Comparison of ENCODE assay signal across 14 mouse cellular contexts in genomic region chr4:141715027-141715426, GRCm38 (mm10). TPM values are rescaled to one million over a fixed set of nuclear protein-coding genes. Genes with fewer than 3 reads are reported as not detected.
DNase-seq lines count a peak whose midpoint lies in the region; ATAC-seq and TF ChIP-seq lines count a peak whose summit lies in the region.
"Had no signal": no experiment of that assay in that cellular context is flagged by ENCODE, and none has a peak within 500 bp of the region (broad histone marks: within the 10 kb centered on the region; RNA-seq: fewer than 3 reads in every experiment).

No protein-coding gene starts in this region.

- no peaks in the 10 kb centered on the region for H3K9me3 ChIP-seq in heart, embryonic 13.5 days
- H3K9me3 ChIP-seq in midbrain, postnatal 0 days (ENCODE audit: low read length), result no peaks in the 10 kb centered on the region
- H3K9me3 ChIP-seq in midbrain, embryonic 15.5 days, result no peaks in the 10 kb centered on the region
- no peaks in the 10 kb centered on the region for H3K9me3 ChIP-seq in limb, embryonic 12.5 days
- H3K9me3 ChIP-seq in stomach, postnatal 0 days (ENCODE audit: control insufficient read depth, low read length), result no peaks in the 10 kb centered on the region
- H3K9me3 ChIP-seq: neural tube, embryonic 13.5 days had no signal

- peak overlapping the region; percentile 54 for H3K9ac ChIP-seq in heart, embryonic 13.5 days
- no peak overlapping the region for H3K9ac ChIP-seq in midbrain, postnatal 0 days (replicated peaks; ENCODE audit: low read length, poor library complexity, severe bottlenecking)
- no peak overlapping the region for H3K9ac ChIP-seq in midbrain, embryonic 15.5 days
- H3K9ac ChIP-seq in limb, embryonic 12.5 days (replicated peaks), result no peak overlapping the region
- no peak overlapping the region for H3K9ac ChIP-seq in stomach, postnatal 0 days (ENCODE audit: low read length)
- H3K9ac ChIP-seq: neural tube, embryonic 13.5 days had no signal

- peaks cover 56% of the 10 kb centered on the region for H3K36me3 ChIP-seq in heart, embryonic 13.5 days
- H3K36me3 ChIP-seq in midbrain, postnatal 0 days (ENCODE audit: insufficient read depth, low read length), result peaks cover 13% of the 10 kb centered on the region
- H3K36me3 ChIP-seq in midbrain, embryonic 15.5 days (replicated peaks), result peaks cover 18% of the 10 kb centered on the region; the same call in 1 of the 2 replicates
- H3K36me3 ChIP-seq in limb, embryonic 12.5 days, result peaks cover 54% of the 10 kb centered on the region
- H3K36me3 ChIP-seq in stomach, postnatal 0 days (ENCODE audit: control insufficient read depth, insufficient read depth, low read length), result peaks cover 24% of the 10 kb centered on the region

- peaks cover 41% of the 10 kb centered on the region for H3K4me1 ChIP-seq in heart, embryonic 13.5 days
- no peaks in the 10 kb centered on the region for H3K4me1 ChIP-seq in midbrain, postnatal 0 days (ENCODE audit: insufficient read depth, low read length)
- H3K4me1 ChIP-seq in midbrain, embryonic 15.5 days, result no peaks in the 10 kb centered on the region
- peaks cover 33% of the 10 kb centered on the region for H3K4me1 ChIP-seq in limb, embryonic 12.5 days (replicated peaks)
- H3K4me1 ChIP-seq in stomach, postnatal 0 days (replicated peaks; ENCODE audit: control insufficient read depth, insufficient read depth), result peaks cover 3% of the 10 kb centered on the region; the same call in 1 of the 2 replicates

- no peak for TF ChIP-seq EP300 in stomach, postnatal 0 days (optimal IDR thresholded peaks at IDR 0.05)

- 79% methylated on average over 2 of the region's 2 CpGs for WGBS in heart, embryonic 13.5 days
- WGBS in midbrain, postnatal 0 days, result 86% methylated on average over 2 of the region's 2 CpGs
- 91% methylated on average over 2 of the region's 2 CpGs for WGBS in midbrain, embryonic 15.5 days
- WGBS in limb, embryonic 12.5 days, result 33% methylated on average over 2 of the region's 2 CpGs
- WGBS in stomach, postnatal 0 days, result 65% methylated on average over 2 of the region's 2 CpGs

- H3K27ac ChIP-seq in heart, embryonic 13.5 days (replicated peaks), result no peak overlapping the region
- no peak overlapping the region for H3K27ac ChIP-seq in midbrain, postnatal 0 days (ENCODE audit: low read depth, low read length)
- no peak overlapping the region for H3K27ac ChIP-seq in midbrain, embryonic 15.5 days
- peak overlapping the region; percentile 64 for H3K27ac ChIP-seq in limb, embryonic 12.5 days
- H3K27ac ChIP-seq in stomach, postnatal 0 days (replicated peaks), result 0 out of 2 replicates have a peak overlapping the region, but pooled peaks have one; percentile 40
- H3K27ac ChIP-seq: neural tube, embryonic 13.5 days had no signal

- no peak for ATAC-seq in heart, embryonic 13.5 days (ENCODE audit: extremely low read depth, insufficient number of reproducible peaks, low FRiP score, low TSS enrichment)
- no peak for ATAC-seq in midbrain, postnatal 0 days (ENCODE audit: low FRiP score)
- ATAC-seq in midbrain, embryonic 15.5 days (replicated peaks), result no peak
- ATAC-seq in limb, embryonic 12.5 days (ENCODE audit: insufficient number of reproducible peaks, insufficient read depth, low FRiP score, low TSS enrichment, low read depth), result 0 out of 2 replicates have a peak, but pooled peaks have one; percentile 63
- no peak for ATAC-seq in stomach, postnatal 0 days (ENCODE audit: low FRiP score, low TSS enrichment)

- no peak for TF ChIP-seq CTCF in midbrain, postnatal 0 days (IDR thresholded peaks at IDR 0.05)
- no peak for TF ChIP-seq CTCF in stomach, postnatal 0 days (IDR thresholded peaks at IDR 0.05; ENCODE audit: low read depth)

- H3K4me2 ChIP-seq in heart, embryonic 13.5 days, result no peak overlapping the region
- no peak overlapping the region for H3K4me2 ChIP-seq in midbrain, postnatal 0 days (ENCODE audit: low read depth, low read length, poor library complexity, severe bottlenecking)
- H3K4me2 ChIP-seq in midbrain, embryonic 15.5 days, result no peak overlapping the region
- peak overlapping the region; percentile 8; the same call in 1 of the 2 replicates for H3K4me2 ChIP-seq in limb, embryonic 12.5 days
- H3K4me2 ChIP-seq in stomach, postnatal 0 days (replicated peaks; ENCODE audit: low read depth), result no peak overlapping the region
- H3K4me2 ChIP-seq: neural tube, embryonic 13.5 days had no signal

- intact Hi-C loops in heart, postnatal 10 days (cut with DNase I), result no loop called here

- no peaks in the 10 kb centered on the region for H3K27me3 ChIP-seq in heart, embryonic 13.5 days (replicated peaks)
- H3K27me3 ChIP-seq in midbrain, postnatal 0 days (ENCODE audit: insufficient read depth, low read length), result no peaks in the 10 kb centered on the region
- H3K27me3 ChIP-seq in midbrain, embryonic 15.5 days (replicated peaks), result no peaks in the 10 kb centered on the region
- no peaks in the 10 kb centered on the region for H3K27me3 ChIP-seq in limb, embryonic 12.5 days
- H3K27me3 ChIP-seq in stomach, postnatal 0 days (ENCODE audit: control insufficient read depth, insufficient read depth, low read length), result no peaks in the 10 kb centered on the region
- H3K27me3 ChIP-seq: neural tube, embryonic 13.5 days had no signal

- H3K4me3 ChIP-seq in heart, embryonic 13.5 days, result no peak overlapping the region
- H3K4me3 ChIP-seq in midbrain, postnatal 0 days (ENCODE audit: low read depth, low read length), result no peak overlapping the region
- no peak overlapping the region for H3K4me3 ChIP-seq in midbrain, embryonic 15.5 days
- no peak overlapping the region for H3K4me3 ChIP-seq in limb, embryonic 12.5 days (replicated peaks)
- H3K4me3 ChIP-seq in stomach, postnatal 0 days (ENCODE audit: low read depth, low read length), result no peak overlapping the region
- H3K4me3 ChIP-seq: erythroblast, embryonic 14.5 days; neural tube, embryonic 13.5 days had no signal

- DNase-seq in heart, postnatal 10 days, result no peak
- DNase-seq in midbrain, postnatal 0 days (ENCODE audit: low spot score), result peak; percentile 13
- DNase-seq in stomach, postnatal 0 days (ENCODE audit: low spot score), result no peak
- DNase-seq in Muller cell, postnatal 12 days (ENCODE audit: inconsistent ontology term), result no peak
- DNase-seq in spleen, adult 12 weeks (ENCODE audit: low spot score), result no peak
- DNase-seq: heart, adult 11 months; right cerebral cortex, postnatal 4 days; thymus, adult 2 months had no signal

RNA-seq across cellular contexts. Expression of gene Ddi2, which starts 8.2 kb away (rescaled TPM):
- polyA plus RNA-seq in heart, embryonic 13.5 days (2015; fragmentation: Nextera tagmentation; extraction: Ambion mirVana), result 13.2 and 15.6 TPM in 2 replicates
- 10 to 100 TPM; 38.5 to 41.1 TPM for total RNA-seq in heart, postnatal 10 days (2021)
- 21.7 and 25.7 TPM in 2 replicates for total RNA-seq in midbrain, postnatal 0 days (2014; rRNA removed)
- 8.9 and 9.2 TPM in 2 replicates for polyA plus RNA-seq in midbrain, postnatal 0 days (2015; fragmentation: Nextera tagmentation; extraction: Ambion mirVana)
- polyA plus RNA-seq in midbrain, embryonic 15.5 days (2015; fragmentation: Nextera tagmentation; extraction: Ambion mirVana), result 13.3 and 14.0 TPM in 2 replicates
- polyA plus RNA-seq in limb, embryonic 12.5 days (2016; fragmentation: Nextera tagmentation; extraction: Ambion mirVana), result 31.1 and 32.2 TPM in 2 replicates
- polyA plus RNA-seq in stomach, postnatal 0 days (2015; fragmentation: Nextera tagmentation; extraction: Ambion mirVana), result 14.4 TPM in 2 replicates

RNA-seq across cellular contexts. Expression of gene Rsc1a1, which starts 29.6 kb away (rescaled TPM):
- 0.43 and 0.96 TPM in 2 replicates for polyA plus RNA-seq in heart, embryonic 13.5 days (2015; fragmentation: Nextera tagmentation; extraction: Ambion mirVana)
- total RNA-seq in heart, postnatal 10 days (2021), result 1 to 10 TPM in 1 of 2 experiments, under 1 TPM in 1; 0.19 to 3.1 TPM
- 2.7 and 12.7 TPM in 2 replicates for total RNA-seq in midbrain, postnatal 0 days (2014; rRNA removed)
- polyA plus RNA-seq in midbrain, postnatal 0 days (2015; fragmentation: Nextera tagmentation; extraction: Ambion mirVana), result not detected in 2 replicates
- 0.49 and 0.53 TPM in 2 replicates for polyA plus RNA-seq in midbrain, embryonic 15.5 days (2015; fragmentation: Nextera tagmentation; extraction: Ambion mirVana)
- 1.8 TPM in 1 of 2 replicates, not detected in the other for polyA plus RNA-seq in limb, embryonic 12.5 days (2016; fragmentation: Nextera tagmentation; extraction: Ambion mirVana)
- polyA plus RNA-seq in stomach, postnatal 0 days (2015; fragmentation: Nextera tagmentation; extraction: Ambion mirVana), result not detected in 2 replicates
- total RNA-seq: left cerebral cortex, adult 18-20 months had no signal
- polyA plus RNA-seq: neural tube, embryonic 13.5 days had no signal

RNA-seq across cellular contexts. Expression of gene Agmat, which starts 31.4 kb away (rescaled TPM):
- polyA plus RNA-seq in heart, embryonic 13.5 days (2015; fragmentation: Nextera tagmentation; extraction: Ambion mirVana), result 1.0 and 1.9 TPM in 2 replicates
- under 1 TPM; 0.48 to 0.79 TPM for total RNA-seq in heart, postnatal 10 days (2021)
- not detected in 2 replicates for total RNA-seq in midbrain, postnatal 0 days (2014; rRNA removed)
- not detected in 2 replicates for polyA plus RNA-seq in midbrain, postnatal 0 days (2015; fragmentation: Nextera tagmentation; extraction: Ambion mirVana)
- polyA plus RNA-seq in midbrain, embryonic 15.5 days (2015; fragmentation: Nextera tagmentation; extraction: Ambion mirVana), result not detected in 2 replicates
- not detected in 2 replicates for polyA plus RNA-seq in limb, embryonic 12.5 days (2016; fragmentation: Nextera tagmentation; extraction: Ambion mirVana)
- 0.13 and 0.34 TPM in 2 replicates for polyA plus RNA-seq in stomach, postnatal 0 days (2015; fragmentation: Nextera tagmentation; extraction: Ambion mirVana)
- polyA plus RNA-seq: neural tube, embryonic 13.5 days had no signal

RNA-seq across cellular contexts. Expression of gene Plekhm2, which starts 50.3 kb away (rescaled TPM):
- polyA plus RNA-seq in heart, embryonic 13.5 days (2015; fragmentation: Nextera tagmentation; extraction: Ambion mirVana), result 4.9 and 5.1 TPM in 2 replicates
- 10 to 100 TPM; 81.0 to 83.1 TPM for total RNA-seq in heart, postnatal 10 days (2021)
- 40.0 and 41.7 TPM in 2 replicates for total RNA-seq in midbrain, postnatal 0 days (2014; rRNA removed)
- 6.7 and 6.9 TPM in 2 replicates for polyA plus RNA-seq in midbrain, postnatal 0 days (2015; fragmentation: Nextera tagmentation; extraction: Ambion mirVana)
- polyA plus RNA-seq in midbrain, embryonic 15.5 days (2015; fragmentation: Nextera tagmentation; extraction: Ambion mirVana), result 9.7 and 10.7 TPM in 2 replicates
- 7.4 and 8.3 TPM in 2 replicates for polyA plus RNA-seq in limb, embryonic 12.5 days (2016; fragmentation: Nextera tagmentation; extraction: Ambion mirVana)
- polyA plus RNA-seq in stomach, postnatal 0 days (2015; fragmentation: Nextera tagmentation; extraction: Ambion mirVana), result 3.5 and 4.3 TPM in 2 replicates

Comparison
In these comparisons a context has a peak if more than half of its experiments do, and no peak if none do; other contexts are left out.
1. H3K27ac ChIP-seq: peak in limb, embryonic 12.5 days (single experiment) and stomach, postnatal 0 days (single experiment); none in heart, embryonic 13.5 days (single experiment), midbrain, postnatal 0 days (single experiment) and midbrain, embryonic 15.5 days (single experiment).